Mouse (Mus musculus) ES-Bruce4 (cell line): Measurements from ENCODE around the gene Csnk1d.

Source experiments
- CTCF ChIP-seq: IDR thresholded peaks from one replicate; pipeline ENCODE4 v1.8.1; 2011; ENCODE audit warnings: low read depth, low read length
- POLR2A ChIP-seq: IDR thresholded peaks from one replicate; pipeline ENCODE4 v1.8.1; 2011; ENCODE audit warnings: low read length; ENCODE audit not compliant: insufficient read depth

- no peak for TF ChIP-seq CTCF
- no peak for TF ChIP-seq POLR2A
Measured at GRCm38 (mm10) chr11:120955701-120956100, 35.4 kb downstream of the Csnk1d start.
